Mouse (Mus musculus) E14TG2a.4 (cell line): ENCODE results near the gene Prdx1.

Source experiments
- CTCF ChIP-seq: conservative IDR thresholded peaks from 2 replicates; pipeline ENCODE4 v1.5.1; 2014; ENCODE audit warnings: low read length
- NANOG ChIP-seq: IDR thresholded peaks from 2 replicates; pipeline ENCODE4 v1.6.1; 2014; ENCODE audit warnings: borderline replicate concordance, low read length, mixed read lengths

DNA sequence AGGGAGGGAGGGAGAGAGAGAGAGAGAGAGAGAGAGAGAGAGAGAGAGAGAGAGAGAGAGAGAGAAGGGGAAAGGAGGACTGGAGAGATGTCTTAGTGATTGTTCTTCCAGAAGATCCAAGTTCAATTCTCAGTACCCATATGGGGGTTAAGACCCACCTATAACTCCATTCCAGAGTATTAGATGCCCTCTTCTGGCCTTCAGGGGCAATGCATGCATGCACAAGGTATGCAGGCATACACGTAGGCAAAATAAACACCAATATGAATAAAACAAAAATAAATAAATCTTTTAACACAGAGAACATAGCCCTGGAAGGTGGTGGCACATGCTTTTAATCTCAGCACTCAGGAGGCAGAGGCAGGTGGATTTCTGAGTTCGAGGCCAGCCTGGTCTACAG lies 16.1 kb upstream of the Prdx1 start:
- TF ChIP-seq CTCF (peak; percentile 78), NANOG (no peak)
